Mouse (Mus musculus) lung, postnatal 0 days (tissue): Measurements from ENCODE around the gene Cdh1. TPM values are rescaled to one million over a fixed set of nuclear protein-coding genes. Genes with fewer than 3 reads are reported as not detected.

Experiments
- ATAC-seq: fragments of 200-750 bp; cut with Nextera tagmentation; 2 replicates; pipeline ENCODE4 v1.8.0; 2017; ENCODE audit warnings: moderate library complexity
- DNase-seq: peaks from one replicate; pipeline ENCODE4 v3.0.0-alpha.2; 2016; ENCODE audit warnings: low spot score
- H3K27ac ChIP-seq: fragments of 300-500 bp; sonication (generic); 2 replicates; pipeline ENCODE4 v1.5.1; 2014; ENCODE audit warnings: antibody characterized with exemption, mild to moderate bottlenecking, low read length, mixed read lengths
- H3K27me3 ChIP-seq: fragments of 300-500 bp; sonication (generic); replicated peaks from 2 replicates; pipeline ENCODE4 v1.6.1; 2014; ENCODE audit warnings: low read length, mixed read lengths; ENCODE audit not compliant: insufficient read depth
- H3K36me3 ChIP-seq: fragments of 300-500 bp; sonication (generic); 2 replicates; pipeline ENCODE4 v1.6.1; 2014; ENCODE audit warnings: low read length, mixed read lengths; ENCODE audit not compliant: insufficient read depth
- H3K4me1 ChIP-seq: fragments of 300-500 bp; sonication (generic); 2 replicates; pipeline ENCODE4 v1.6.1; 2014; ENCODE audit warnings: antibody characterized with exemption, low read depth, low read length, mixed read lengths; ENCODE audit not compliant: insufficient read depth
- H3K4me2 ChIP-seq: fragments of 300-500 bp; sonication (generic); replicated peaks from 2 replicates; pipeline ENCODE4 v1.6.1; 2014; ENCODE audit warnings: low read depth, mild to moderate bottlenecking, low read length, moderate library complexity, mixed read lengths
- H3K4me3 ChIP-seq: fragments of 300-500 bp; sonication (generic); 2 replicates; pipeline ENCODE4 v1.5.1; 2014; ENCODE audit warnings: low read depth, low read length
- H3K9ac ChIP-seq: fragments of 300-500 bp; sonication (generic); replicated peaks from 2 replicates; pipeline ENCODE4 v1.6.1; 2014; ENCODE audit warnings: low read depth, mild to moderate bottlenecking
- H3K9me3 ChIP-seq: fragments of 300-500 bp; sonication (generic); 2 replicates; pipeline ENCODE4 v1.6.1; 2016; ENCODE audit warnings: low read length, mixed read lengths
- CTCF ChIP-seq: IDR thresholded peaks from 2 replicates; pipeline ENCODE4 v1.5.1; 2016; ENCODE audit warnings: antibody characterized with exemption, mild to moderate bottlenecking
- EP300 ChIP-seq: IDR thresholded peaks from 2 replicates; pipeline ENCODE4 v1.6.1; 2016; ENCODE audit warnings: antibody characterized with exemption, mild to moderate bottlenecking, control low read depth
- WGBS: fragments of 180-500 bp; shearing (Covaris S2); extraction: QIAGEN DNeasy Blood & Tissue Kit; methylation state at CpG from one replicate; pipeline ENCODE4 v1.1.7; 2014; 5-methylcytosine and 5-hydroxymethylcytosine counted together
- polyA plus RNA-seq: library from polyadenylated mRNA; unstranded; fragments of >200 nt; fragmentation: Nextera tagmentation; extraction: Ambion mirVana; gene quantifications from 2 replicates; pipeline ENCODE4 v1.2.1, GENCODE M21; 2015

The Cdh1 gene
- polyA plus RNA-seq, 1 experiment from 2014 or later: 88.2 TPM

DNA sequence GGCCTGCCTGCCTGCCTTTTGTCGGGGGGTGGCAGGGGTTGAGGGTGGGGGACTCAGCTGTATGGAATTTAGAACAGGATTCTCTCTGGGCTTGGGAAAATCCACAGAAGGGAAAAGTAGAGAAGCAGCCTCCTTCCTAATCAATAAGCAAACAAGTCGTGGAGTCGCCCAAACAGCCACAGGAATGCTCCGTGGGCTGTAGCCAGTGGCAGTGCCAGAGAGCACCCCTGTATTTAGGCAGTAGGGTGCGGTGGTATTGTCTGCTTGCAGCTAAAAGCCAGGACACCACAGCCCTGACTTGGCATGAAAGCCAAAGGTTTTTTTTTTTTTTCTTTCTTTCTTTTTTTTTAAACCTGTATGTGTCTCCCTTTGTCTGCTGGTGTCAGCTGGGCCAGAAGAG, 37.8 kb downstream of the Cdh1 start:
- no peak for TF ChIP-seq CTCF
- no peak for TF ChIP-seq EP300
- no peak overlapping the region for H3K9ac ChIP-seq
- H3K27me3 ChIP-seq: no peaks in the 10 kb centered on the region
- 43% methylated on average over 5 of the region's 5 CpGs for WGBS
- ATAC-seq: no peak
- no peak for DNase-seq
- no peak overlapping the region for H3K4me2 ChIP-seq
- no peaks in the 10 kb centered on the region for H3K36me3 ChIP-seq
- H3K9me3 ChIP-seq: no peaks in the 10 kb centered on the region
- peak overlapping the region; percentile 34 for H3K27ac ChIP-seq
- no peaks in the 10 kb centered on the region for H3K4me1 ChIP-seq
- H3K4me3 ChIP-seq: no peak overlapping the region

GRCm38 (mm10) chr8:106642172-106642571, 39.0 kb downstream of the Cdh1 start:
- DNase-seq: no peak

GRCm38 (mm10) chr8:106643100-106643499, 39.9 kb downstream of the Cdh1 start:
- DNase-seq (no peak), ATAC-seq (no peak)
- Histone ChIP-seq H3K4me2 (no peak overlapping the region), H3K9me3 (no peaks in the 10 kb centered on the region), H3K9ac (no peak overlapping the region), H3K4me1 (no peaks in the 10 kb centered on the region), H3K27ac (no peak overlapping the region), H3K4me3 (no peak overlapping the region), H3K36me3 (no peaks in the 10 kb centered on the region), H3K27me3 (no peaks in the 10 kb centered on the region)
- WGBS: 70% methylated on average over 4 of the region's 4 CpGs
- TF ChIP-seq EP300 (no peak), CTCF (no peak)

More at GRCm38 (mm10) chr8:106642172-106642571, 39.0 kb downstream of the Cdh1 start:
- WGBS: 74% methylated on average over 2 of the region's 2 CpGs
- TF ChIP-seq EP300 (no peak), CTCF (no peak)
- peak overlapping the region; percentile 47; the same call in 1 of the 2 replicates for H3K27ac ChIP-seq
- no peaks in the 10 kb centered on the region for H3K27me3 ChIP-seq
- no peak overlapping the region for H3K4me3 ChIP-seq
- H3K36me3 ChIP-seq: no peaks in the 10 kb centered on the region
- H3K4me2 ChIP-seq: no peak overlapping the region
- no peak overlapping the region for H3K9ac ChIP-seq
- no peaks in the 10 kb centered on the region for H3K9me3 ChIP-seq
- H3K4me1 ChIP-seq: no peaks in the 10 kb centered on the region
- ATAC-seq: no peak

- Histone ChIP-seq H3K4me2 (no peak overlapping the region), H3K36me3 (no peaks in the 10 kb centered on the region), H3K9ac (no peak overlapping the region), H3K9me3 (no peaks in the 10 kb centered on the region), H3K4me3 (no peak overlapping the region), H3K27ac (peak overlapping the region; percentile 47; the same call in 1 of the 2 replicates), H3K4me1 (no peaks in the 10 kb centered on the region), H3K27me3 (no peaks in the 10 kb centered on the region)
- no peak for DNase-seq
- TF ChIP-seq EP300 (no peak), CTCF (peak; percentile 39)
- 50% methylated on average over 3 of the region's 3 CpGs for WGBS
- no peak for ATAC-seq
Observed at GRCm38 (mm10) chr8:106644957-106645356, 41.8 kb downstream of the Cdh1 start.

GRCm38 (mm10) chr8:106646153-106646552, 43.0 kb downstream of the Cdh1 start:
- TF ChIP-seq EP300 (no peak; the same call in 1 of the 2 replicates), CTCF (no peak)
- H3K27ac ChIP-seq: peak overlapping the region; percentile 75
- H3K27me3 ChIP-seq: no peaks in the 10 kb centered on the region
- H3K9ac ChIP-seq: no peak overlapping the region
- WGBS: 61% methylated on average over 2 of the region's 2 CpGs
- no peaks in the 10 kb centered on the region for H3K9me3 ChIP-seq
- H3K4me2 ChIP-seq: no peak overlapping the region
- no peak overlapping the region for H3K4me3 ChIP-seq
- DNase-seq: peak; percentile 53
- peak; percentile 8; the same call in 1 of the 2 replicates for ATAC-seq
- H3K36me3 ChIP-seq: no peaks in the 10 kb centered on the region
- no peaks in the 10 kb centered on the region for H3K4me1 ChIP-seq

GRCm38 (mm10) chr8:106646731-106647130, 43.6 kb downstream of the Cdh1 start:
- no peaks in the 10 kb centered on the region for H3K9me3 ChIP-seq
- H3K27ac ChIP-seq: peak overlapping the region; percentile 75
- H3K4me1 ChIP-seq: no peaks in the 10 kb centered on the region
- WGBS: 55% methylated on average over 5 of the region's 5 CpGs
- TF ChIP-seq CTCF: no peak
- TF ChIP-seq EP300: peak; percentile 76; the same call in 1 of the 2 replicates
- H3K4me3 ChIP-seq: no peak overlapping the region
- no peaks in the 10 kb centered on the region for H3K27me3 ChIP-seq
- ATAC-seq (peak; percentile 80), DNase-seq (peak; percentile 79)
- no peaks in the 10 kb centered on the region for H3K36me3 ChIP-seq
- no peak overlapping the region for H3K9ac ChIP-seq
- no peak overlapping the region for H3K4me2 ChIP-seq

DNA sequence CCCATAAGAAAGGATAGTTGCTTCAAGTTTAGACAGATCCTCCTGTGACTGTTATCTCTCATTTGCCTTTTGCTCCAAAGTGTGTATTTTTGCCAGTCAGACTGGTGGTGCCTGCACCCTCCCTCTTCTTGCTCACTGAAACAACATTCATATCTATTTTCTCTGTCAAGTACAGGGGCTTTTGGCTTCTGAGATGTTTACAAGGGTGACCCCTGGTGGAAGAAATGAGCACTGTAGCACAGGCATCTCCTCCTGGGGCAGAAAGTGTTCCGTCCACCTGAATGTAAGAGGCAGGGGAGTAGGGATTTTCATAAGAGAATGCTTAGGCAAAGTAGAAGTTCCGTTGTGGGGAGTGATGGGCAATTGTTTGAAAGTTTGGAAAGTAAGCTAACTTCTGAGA, 44.2 kb downstream of the Cdh1 start:
- Histone ChIP-seq H3K27ac (peak overlapping the region; percentile 75), H3K4me1 (no peaks in the 10 kb centered on the region), H3K36me3 (no peaks in the 10 kb centered on the region), H3K4me2 (no peak overlapping the region), H3K4me3 (no peak overlapping the region), H3K9ac (no peak overlapping the region), H3K9me3 (no peaks in the 10 kb centered on the region), H3K27me3 (no peaks in the 10 kb centered on the region)
- TF ChIP-seq EP300: no peak
- peak; percentile 92 for TF ChIP-seq CTCF
- 22% methylated on average over 2 of the region's 2 CpGs for WGBS
- ATAC-seq (peak; percentile 66), DNase-seq (peak; percentile 82)
